ENCODE assay signal across 28 mouse cellular contexts in genomic region chr6:115440231-115441006, GRCm38 (mm10).
DNase-seq lines count a peak whose midpoint lies in the region; ATAC-seq and TF ChIP-seq lines count a peak whose summit lies in the region.
"Had no signal": no experiment of that assay in that cellular context is flagged by ENCODE, and none has a peak within 500 bp of the region (broad histone marks: within the 10 kb centered on the region; RNA-seq: fewer than 3 reads in every experiment).

No protein-coding gene starts in this region.

- H3K27ac ChIP-seq in MEL (ENCODE audit: control insufficient read depth, low read depth, low read length): peak overlapping the region; percentile 76
- peak overlapping the region; percentile 57 for H3K27ac ChIP-seq in embryonic fibroblast, embryonic 13.5 days (ENCODE audit: insufficient read depth, low read length)
- H3K27ac ChIP-seq in midbrain, embryonic 13.5 days: no peak overlapping the region
- H3K27ac ChIP-seq: gastrocnemius, adult 2 months; heart, adult 2 months; hindbrain, embryonic 15.5 days; liver, embryonic 12.5 days; midbrain, embryonic 15.5 days had no signal

- H3K4me1 ChIP-seq in MEL (ENCODE audit: control insufficient read depth in 1 of 2, insufficient read depth in 2 of 2, low read length in 2 of 2): peaks cover 14 to 18% of the 10 kb centered on the region in 2 experiments
- H3K4me1 ChIP-seq in embryonic fibroblast, embryonic 13.5 days (ENCODE audit: control insufficient read depth, insufficient read depth, low read length): no peaks in the 10 kb centered on the region
- H3K4me1 ChIP-seq in midbrain, embryonic 13.5 days (replicated peaks): no peaks in the 10 kb centered on the region
- H3K4me1 ChIP-seq: heart, embryonic 12.5 days; hindbrain, embryonic 15.5 days; midbrain, embryonic 15.5 days had no signal

- TF ChIP-seq RAD21 in MEL (IDR thresholded peaks at IDR 0.05; ENCODE audit: low read depth, low read length): no peak

- H3K4me2 ChIP-seq in myocyte (ENCODE audit: low read depth): peak overlapping the region; percentile 14
- H3K4me2 ChIP-seq in midbrain, embryonic 13.5 days (replicated peaks): no peak overlapping the region
- H3K4me2 ChIP-seq: heart, embryonic 12.5 days; hindbrain, embryonic 15.5 days; liver, embryonic 12.5 days; midbrain, embryonic 15.5 days had no signal

- no peaks in the 10 kb centered on the region for H3K9me3 ChIP-seq in MEL (replicated peaks; ENCODE audit: insufficient read depth, low read length)
- H3K9me3 ChIP-seq in midbrain, embryonic 13.5 days: no peaks in the 10 kb centered on the region
- H3K9me3 ChIP-seq: heart, embryonic 12.5 days; hindbrain, embryonic 15.5 days; liver, embryonic 12.5 days; midbrain, embryonic 15.5 days had no signal

- no peak for TF ChIP-seq CTCF in MEL (IDR thresholded peaks at IDR 0.05 in 2 of 3, conservative IDR thresholded peaks at IDR 0.05 in 1 of 3; ENCODE audit: control insufficient read depth in 1 of 3, insufficient read depth in 1 of 3, low read depth in 2 of 3, low read length in 3 of 3, poor library complexity in 1 of 3, severe bottlenecking in 1 of 3)
- no peak for TF ChIP-seq CTCF in embryonic fibroblast, embryonic 13.5 days (IDR thresholded peaks at IDR 0.05; ENCODE audit: borderline replicate concordance, insufficient read depth, low read length)

- H3K9ac ChIP-seq in MEL (ENCODE audit: control insufficient read depth, low read depth, low read length, poor library complexity, severe bottlenecking): no peak overlapping the region
- no peak overlapping the region for H3K9ac ChIP-seq in midbrain, embryonic 13.5 days (replicated peaks)
- H3K9ac ChIP-seq: heart, embryonic 12.5 days; hindbrain, embryonic 15.5 days; liver, embryonic 12.5 days; liver, postnatal 0 days; midbrain, embryonic 15.5 days had no signal

- H3ac ChIP-seq in myocyte (ENCODE audit: control insufficient read depth, insufficient read length): no peak overlapping the region

- H3K27me3 ChIP-seq in MEL (ENCODE audit: control insufficient read depth in 1 of 2, insufficient read depth in 2 of 2, low read length in 2 of 2) (no peaks in the 10 kb centered on the region), myocyte (ENCODE audit: control insufficient read depth, insufficient read depth, insufficient read length) (no peaks in the 10 kb centered on the region)
- no peaks in the 10 kb centered on the region for H3K27me3 ChIP-seq in midbrain, embryonic 13.5 days
- H3K27me3 ChIP-seq: heart, embryonic 12.5 days; hindbrain, embryonic 15.5 days; liver, embryonic 12.5 days; midbrain, embryonic 15.5 days; Patski had no signal

- H3K79me2 ChIP-seq in MEL (ENCODE audit: control insufficient read depth, insufficient read depth, low read length, poor library complexity) (no peaks in the 10 kb centered on the region), myocyte (ENCODE audit: control insufficient read depth, insufficient read depth) (no peaks in the 10 kb centered on the region)

- 0 out of 4 replicates have a peak overlapping the region, but pooled peaks of 1 of the 2 experiments have one; percentile 4 for H3K4me3 ChIP-seq in MEL (ENCODE audit: control insufficient read depth in 1 of 2, insufficient read depth in 1 of 2, low read depth in 2 of 2, low read length in 2 of 2)
- H3K4me3 ChIP-seq in embryonic fibroblast, embryonic 13.5 days (ENCODE audit: insufficient read depth, low read length): no peak overlapping the region
- no peak overlapping the region for H3K4me3 ChIP-seq in myocyte
- H3K4me3 ChIP-seq in midbrain, embryonic 13.5 days (replicated peaks): no peak overlapping the region
- H3K4me3 ChIP-seq: gastrocnemius, adult 2 months; heart, adult 2 months; heart, embryonic 12.5 days; hindbrain, embryonic 15.5 days; liver, embryonic 12.5 days; midbrain, embryonic 15.5 days had no signal

- ATAC-seq in midbrain, embryonic 13.5 days: no peak
- ATAC-seq: forebrain, embryonic 16.5 days; intestine, embryonic 16.5 days; liver, embryonic 12.5 days; liver, postnatal 0 days; midbrain, embryonic 15.5 days; Patski had no signal

- H3K36me3 ChIP-seq in MEL (ENCODE audit: control insufficient read depth in 1 of 2, insufficient read depth in 2 of 2, low read length in 2 of 2) (peaks cover 0 to 47% of the 10 kb centered on the region in 2 experiments; a peak in 2 of 4 replicates), myocyte (ENCODE audit: control insufficient read depth, insufficient read depth) (no peaks in the 10 kb centered on the region)
- no peaks in the 10 kb centered on the region for H3K36me3 ChIP-seq in midbrain, embryonic 13.5 days
- H3K36me3 ChIP-seq: heart, embryonic 12.5 days; hindbrain, embryonic 15.5 days; liver, embryonic 12.5 days; midbrain, embryonic 15.5 days had no signal

- TF ChIP-seq POLR2A in MEL (IDR thresholded peaks at IDR 0.05; ENCODE audit: control insufficient read depth in 1 of 2, insufficient read depth in 1 of 2, low read depth in 1 of 2, low read length in 2 of 2, poor library complexity in 1 of 2) (no peak), myocyte (IDR thresholded peaks at IDR 0.05; ENCODE audit: insufficient read length, low read depth) (no peak)
- TF ChIP-seq POLR2A in embryonic fibroblast, embryonic 13.5 days (IDR thresholded peaks at IDR 0.05; ENCODE audit: low read depth, low read length): no peak

- WGBS in midbrain, embryonic 13.5 days: 80% methylated on average over 5 of the region's 5 CpGs

- peak; percentile 95 to 96 for TF ChIP-seq EP300 in MEL (IDR thresholded peaks at IDR 0.05; ENCODE audit: low read depth in 1 of 2, low read length in 2 of 2)

- peak; percentile 91 for DNase-seq in 416B (ENCODE audit: low read depth)
- peak; percentile 73 for DNase-seq in MEL (ENCODE audit: low read depth, low spot score)
- DNase-seq in adrenal gland, postnatal 36 days: no peak
- DNase-seq in lung, postnatal 14 days: no peak
- DNase-seq: adrenal gland, postnatal 10 days; cerebellum, adult 11-12 months; cerebellum, adult 9-11 months; gastrocnemius, adult 2 months; gastrocnemius, postnatal 36 days; heart, adult 2 months; kidney, adult 8-10 months; kidney, postnatal 10 days; layer of hippocampus, postnatal 36 days; left cerebral cortex, postnatal 4 days; liver, postnatal 0 days; lung, postnatal 4 days; right cerebral cortex, postnatal 4 days; thymus, postnatal 4 days had no signal

TF ChIP-seq in MEL, 35 proteins besides CTCF, POLR2A, EP300 and RAD21 (continues in another document):
- no peak for TF ChIP-seq USF1 (IDR thresholded peaks at IDR 0.05; ENCODE audit: low read depth, low read length)
- TF ChIP-seq MYB (IDR thresholded peaks at IDR 0.05; ENCODE audit: low read depth, low read length): no peak
- TF ChIP-seq BHLHE40 (IDR thresholded peaks at IDR 0.05; ENCODE audit: borderline replicate concordance, low read depth, low read length): peak; percentile 59; the same call in 1 of the 2 replicates
- no peak for TF ChIP-seq POLR2AphosphoS5 (IDR thresholded peaks at IDR 0.05; ENCODE audit: borderline replicate concordance, low read depth, low read length)
- TF ChIP-seq ZMIZ1 (IDR thresholded peaks at IDR 0.05; ENCODE audit: low read depth, low read length): no peak
- TF ChIP-seq CHD1 (IDR thresholded peaks at IDR 0.05; ENCODE audit: low read depth, low read length): no peak
- TF ChIP-seq MXI1 (IDR thresholded peaks at IDR 0.05; ENCODE audit: low read depth, low read length): peak; percentile 14; the same call in 1 of the 2 replicates
- no peak for TF ChIP-seq ZC3H11A (IDR thresholded peaks at IDR 0.05; ENCODE audit: low read depth, low read length)
- no peak for TF ChIP-seq HCFC1 (IDR thresholded peaks at IDR 0.05; ENCODE audit: low read depth, low read length)
- TF ChIP-seq TAL1 (IDR thresholded peaks at IDR 0.05; ENCODE audit: low read length): peak; percentile 58
- no peak for TF ChIP-seq TBP (IDR thresholded peaks at IDR 0.05; ENCODE audit: low read depth, low read length)
- no peak for TF ChIP-seq CHD2 (IDR thresholded peaks at IDR 0.05; ENCODE audit: low read length)
- no peak; the same call in 1 of the 2 replicates for TF ChIP-seq MEF2A (IDR thresholded peaks at IDR 0.05; ENCODE audit: extremely low read depth, insufficient replicate concordance, low read depth, low read length, poor library complexity, severe bottlenecking)
- no peak for TF ChIP-seq ZKSCAN1 (IDR thresholded peaks at IDR 0.05; ENCODE audit: low read depth, low read length)
- TF ChIP-seq ETS1 (IDR thresholded peaks at IDR 0.05; ENCODE audit: low read depth, low read length): peak; percentile 89
- TF ChIP-seq NELFE (IDR thresholded peaks at IDR 0.05; ENCODE audit: low read depth, low read length): no peak
- TF ChIP-seq ELF1 (IDR thresholded peaks at IDR 0.05; ENCODE audit: low read depth, low read length): peak; percentile 40; the same call in 1 of the 2 replicates

TF ChIP-seq in myocyte, 11 proteins besides CTCF, POLR2A, EP300 and RAD21:
- no peak for TF ChIP-seq REST (IDR thresholded peaks at IDR 0.05; ENCODE audit: insufficient read depth, insufficient read length)

Comparison
In these comparisons a context has a peak if more than half of its experiments do, and no peak if none do; other contexts are left out.
1. DNase-seq: peak in 416B (single experiment) and MEL (single experiment); none in adrenal gland, postnatal 36 days (0 of 2) and lung, postnatal 14 days (single experiment).